Mouse (Mus musculus) colon, adult 2 months (tissue): ENCODE results near the gene Ocel1. TPM values are rescaled to one million over a fixed set of nuclear protein-coding genes. Genes with fewer than 3 reads are reported as not detected.

Experiments
- polyA plus RNA-seq: library from polyadenylated mRNA; depleted of rRNA; stranded (reverse); fragments of >200 nt; gene quantifications from 2 replicates; pipeline ENCODE4 v1.2.3, GENCODE M21; 2012; rRNA removed

The Ocel1 gene
- polyA plus RNA-seq = 27.3 and 51.2 TPM in 2 replicates

GRCm38 (mm10) chr8:71371236-71371848, at the start of gene Ocel1:
Gene Ocel1, plus strand, starts transcription at chr8:71371298.

GRCm38 (mm10) chr8:71366771-71367528, 4.1 kb upstream of the Ocel1 start, which contains the start of gene Use1:
Gene Use1, plus strand, starts transcription at chr8:71366848.

GRCm38 (mm10) chr8:71381421-71381970, 10.4 kb downstream of the Ocel1 start, which contains the start of gene Nr2f6:
Gene Nr2f6, minus strand, starts transcription at chr8:71381960.

GRCm38 (mm10) chr8:71395629-71396028, 24.5 kb downstream of the Ocel1 start, which contains the start of gene Ushbp1:
Gene Ushbp1, minus strand, starts transcription at chr8:71395802.

GRCm38 (mm10) chr8:71396639-71397305, 25.7 kb downstream of the Ocel1 start, which contains the start of gene Babam1:
Gene Babam1, plus strand, starts transcription at chr8:71396861.

GRCm38 (mm10) chr8:71405401-71406098, 34.5 kb downstream of the Ocel1 start, which contains the start of gene Ankle1:
Gene Ankle1, plus strand, starts transcription at chr8:71406010.

Other genes starting within 250 kb of the Ocel1 start
- gene Myo9b, start 98.6 kb upstream of the Ocel1 start, polyA plus RNA-seq = 22.6 and 30.1 TPM in 2 replicates
- 8.7 and 9.1 TPM in 2 replicates for gene Haus8, start 98.4 kb upstream of the Ocel1 start, polyA plus RNA-seq
- 119 and 126 TPM in 2 replicates for gene Use1, start 4.5 kb upstream of the Ocel1 start, polyA plus RNA-seq
- 411 and 497 TPM in 2 replicates for gene Nr2f6, start 10.7 kb downstream of the Ocel1 start, polyA plus RNA-seq
- 9.9 and 11.4 TPM in 2 replicates for gene Ushbp1, start 24.5 kb downstream of the Ocel1 start, polyA plus RNA-seq
- gene Babam1, start 25.6 kb downstream of the Ocel1 start, polyA plus RNA-seq = 137 and 140 TPM in 2 replicates
- gene Ankle1, start 34.7 kb downstream of the Ocel1 start, polyA plus RNA-seq = 20.1 and 26.5 TPM in 2 replicates
- gene Abhd8, start 92.4 kb downstream of the Ocel1 start, polyA plus RNA-seq = 48.1 and 60.2 TPM in 2 replicates
- 177 and 193 TPM in 2 replicates for gene Mrpl34, start 93.7 kb downstream of the Ocel1 start, polyA plus RNA-seq
- 91.4 and 116 TPM in 2 replicates for gene Dda1, start 97.9 kb downstream of the Ocel1 start, polyA plus RNA-seq
- 26.9 and 33.6 TPM in 2 replicates for gene Ano8, start 114.7 kb downstream of the Ocel1 start, polyA plus RNA-seq
- gene Gtpbp3, start 116.8 kb downstream of the Ocel1 start, polyA plus RNA-seq = 41.9 and 45.0 TPM in 2 replicates
- 241 and 256 TPM in 2 replicates for gene Plvap, start 140.5 kb downstream of the Ocel1 start, polyA plus RNA-seq
- not detected in 2 replicates for gene Ccdc194, start 154.4 kb downstream of the Ocel1 start, polyA plus RNA-seq
- 152 and 173 TPM in 2 replicates for gene Bst2, start 166.2 kb downstream of the Ocel1 start, polyA plus RNA-seq
- gene Mvb12a, start 171.6 kb downstream of the Ocel1 start, polyA plus RNA-seq = 211 and 221 TPM in 2 replicates
- 0.60 and 1.3 TPM in 2 replicates for gene Tmem221, start 187.6 kb downstream of the Ocel1 start, polyA plus RNA-seq
- gene Nxnl1, start 195.3 kb downstream of the Ocel1 start, polyA plus RNA-seq = not detected in 2 replicates
- gene Slc27a1, start 197.6 kb downstream of the Ocel1 start, polyA plus RNA-seq = 99.3 and 110 TPM in 2 replicates
- 232 and 268 TPM in 2 replicates for gene Pgls, start 220.9 kb downstream of the Ocel1 start, polyA plus RNA-seq
- gene Fam129c, start 226.3 kb downstream of the Ocel1 start, polyA plus RNA-seq = 6.0 and 7.6 TPM in 2 replicates
- 120 and 129 TPM in 2 replicates for gene Colgalt1, start 239.7 kb downstream of the Ocel1 start, polyA plus RNA-seq